Mouse (Mus musculus) kidney, adult 11 months (tissue): ENCODE data around the gene Kmt2a.
A peak's percentile ranks its signal among the peaks of the same experiment; 100 is the strongest.
"Not testable (repeated sequence)": the region's sequence is repeated elsewhere in the genome, so short reads cannot be mapped to it uniquely, and the experiment has no call there.

Experiments
- DNase-seq: peaks from one replicate; pipeline ENCODE4 v3.0.0; 2022

Gene Kmt2a

DNA sequence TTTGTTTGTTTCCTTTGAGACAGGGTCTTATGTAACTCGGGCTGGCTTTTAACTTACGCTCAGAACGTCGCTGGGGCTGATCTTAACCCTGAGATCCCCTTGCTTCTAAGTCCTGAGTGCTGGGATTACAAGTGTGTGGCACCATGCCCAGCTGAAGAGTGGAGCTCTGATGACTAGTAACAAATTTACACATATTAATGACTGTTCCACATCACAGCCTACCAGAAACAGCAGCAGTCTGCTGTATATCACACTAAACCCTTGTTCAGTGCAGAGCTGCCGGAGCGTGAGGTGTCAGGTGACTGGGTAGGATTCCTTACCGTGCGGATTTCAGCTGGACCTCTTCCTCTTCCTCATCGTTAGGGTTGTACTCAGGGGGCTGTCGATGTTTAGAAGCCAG, 70.8 kb downstream of the Kmt2a start:
- peak; percentile 49 for DNase-seq

DNA sequence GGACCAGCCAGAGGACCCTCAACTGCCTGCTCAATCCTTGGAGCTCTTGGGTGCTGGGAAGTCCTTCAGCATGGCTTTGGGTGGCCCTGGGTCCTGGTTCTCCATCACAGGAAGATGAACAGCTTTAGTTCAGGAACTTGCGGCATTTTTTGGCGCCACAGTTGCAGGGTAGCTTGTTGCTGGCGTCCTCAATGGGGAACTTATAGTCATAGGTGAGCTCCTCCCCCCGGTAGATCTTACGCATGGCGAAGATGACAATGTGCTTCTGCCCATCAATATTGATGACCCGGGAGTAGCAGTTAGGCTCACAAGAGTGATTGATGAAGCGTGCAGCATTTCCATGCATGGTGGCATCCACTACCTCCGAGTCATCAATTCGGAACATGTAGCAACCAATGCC, 73.3 kb downstream of the Kmt2a start:
- no peak for DNase-seq

DNA sequence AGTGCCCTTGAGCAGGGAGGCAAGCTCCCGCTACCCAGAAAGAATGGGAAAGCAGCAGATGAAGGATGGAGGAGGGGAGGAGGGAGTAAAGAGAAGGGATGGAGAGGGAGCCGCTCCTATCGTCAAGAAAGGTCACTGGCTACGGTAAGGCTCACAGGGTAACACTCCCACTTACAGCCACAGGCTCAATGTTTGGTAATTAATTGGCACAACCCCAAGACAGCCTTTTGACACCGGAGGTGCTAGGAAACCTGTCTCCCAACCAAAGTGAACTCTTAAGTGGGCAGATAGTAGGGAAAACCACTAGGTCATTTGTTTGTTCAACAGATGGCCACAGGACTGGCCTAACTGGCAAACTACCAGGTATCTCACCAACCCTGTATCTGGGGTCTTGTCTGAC, 74.0 kb downstream of the Kmt2a start:
- DNase-seq, result no peak

DNA sequence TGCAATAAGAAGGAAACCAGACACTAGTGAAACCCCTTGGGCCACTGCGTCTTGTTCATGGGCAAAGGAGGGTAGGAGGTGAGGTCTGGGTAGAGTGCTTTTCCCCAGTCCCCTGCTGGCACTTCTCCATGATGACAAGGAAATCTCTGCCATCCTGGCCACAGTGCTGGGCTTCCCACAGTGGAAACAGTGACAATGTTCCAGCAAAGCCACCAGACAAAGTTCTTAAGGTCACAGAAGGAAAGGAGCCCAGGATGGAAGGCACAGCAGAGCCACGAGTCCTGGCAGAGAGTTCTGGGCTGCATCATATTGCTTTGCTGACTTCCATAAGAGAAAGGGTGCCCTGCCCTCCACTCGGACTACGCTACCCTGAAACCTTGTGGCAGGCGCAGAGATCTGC, 75.6 kb downstream of the Kmt2a start:
- DNase-seq, result no peak

DNA sequence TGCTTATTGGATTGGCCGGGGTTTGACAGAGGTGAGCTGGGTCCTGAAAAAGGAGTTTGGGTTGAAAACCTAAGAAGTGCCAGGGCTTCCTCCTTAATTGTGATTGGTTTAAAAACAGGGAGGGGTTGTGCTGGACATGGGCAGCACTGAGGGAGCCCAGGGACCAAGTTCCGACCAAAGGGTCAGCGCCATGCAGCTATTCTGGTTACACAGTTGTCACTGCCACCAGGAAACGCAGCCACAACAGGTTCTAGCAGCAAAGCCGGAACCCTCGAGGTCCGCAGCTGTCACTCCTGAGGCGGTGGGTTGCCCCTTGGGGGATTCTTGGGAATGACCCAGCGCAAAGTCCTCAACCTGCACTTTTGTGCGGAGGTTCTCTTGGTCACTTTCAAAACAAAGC, 76.4 kb downstream of the Kmt2a start:
- peak; percentile 69 for DNase-seq

DNA sequence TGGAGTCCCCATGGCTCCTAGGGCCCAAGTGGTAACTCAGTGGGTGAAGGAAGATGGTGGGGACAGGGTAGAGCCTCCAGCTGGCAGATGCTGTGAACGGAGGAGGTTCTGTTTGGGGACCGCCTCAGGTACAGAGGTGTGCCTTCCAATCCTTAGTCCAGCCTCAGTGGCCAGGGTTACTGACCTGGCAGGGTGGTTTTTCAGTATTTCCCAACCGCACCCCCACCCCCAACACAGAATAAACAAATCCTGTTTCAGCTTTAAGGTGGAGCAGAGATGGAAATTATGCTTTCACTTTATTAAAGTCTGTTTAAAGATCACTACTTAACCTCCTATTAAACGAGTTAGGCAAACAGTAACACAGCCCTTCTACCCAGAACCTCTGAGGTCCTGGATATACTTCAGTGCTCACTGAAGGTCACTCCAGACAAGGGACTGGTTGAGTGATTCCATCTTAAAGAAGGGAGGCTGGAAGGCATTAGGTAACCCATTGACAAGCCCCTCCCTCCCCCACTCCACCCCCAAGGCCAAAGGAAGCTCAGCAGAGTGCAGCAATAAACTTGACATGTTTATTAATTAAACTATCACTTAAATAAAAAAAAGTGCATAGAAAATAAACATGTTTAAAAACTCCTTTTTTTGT, 78.2 kb downstream of the Kmt2a start, which contains the start of gene Ttc36:
TSS of gene Ttc36 (minus strand) at position 265 of the 643 bp plus-strand sequence.
- peak; percentile 88 for DNase-seq

DNA sequence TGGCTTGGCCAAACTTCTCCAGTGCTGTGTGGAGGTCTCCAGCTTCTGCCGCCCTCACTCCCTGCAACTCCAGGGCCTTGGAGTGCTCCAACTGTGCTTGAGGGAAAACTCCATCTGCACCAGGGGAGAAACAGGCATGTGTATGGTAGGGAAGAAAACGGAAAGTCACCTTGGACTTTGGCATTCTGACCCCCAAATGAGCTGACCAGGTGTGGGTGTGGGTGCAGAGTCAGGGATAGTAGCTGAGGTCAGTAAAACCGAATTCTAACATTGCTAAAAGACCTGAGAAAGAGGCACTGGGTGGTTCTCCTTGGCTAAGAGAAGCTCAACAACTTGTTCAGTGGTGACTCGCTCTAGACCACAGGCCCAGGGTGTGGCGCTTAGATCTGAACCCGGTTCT, 79.4 kb downstream of the Kmt2a start:
- peak; percentile 51 for DNase-seq

DNA sequence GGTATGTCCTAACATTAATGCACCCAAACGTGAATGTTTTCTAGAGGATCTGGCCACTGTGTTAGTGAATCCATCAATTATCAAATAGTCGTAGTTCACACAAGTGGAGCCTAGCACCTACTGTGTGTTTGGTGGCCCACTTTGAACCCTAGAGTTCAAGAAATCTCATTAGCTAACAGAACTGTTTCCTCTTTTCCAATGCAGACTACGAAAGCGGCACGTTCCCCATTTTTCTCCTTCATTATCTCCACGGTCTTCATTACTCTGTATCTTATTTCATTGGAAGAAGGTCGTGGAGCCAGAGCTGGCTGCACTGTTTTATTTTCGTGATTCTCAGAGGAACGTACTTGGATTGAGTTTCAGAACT, 81.2 kb downstream of the Kmt2a start:
- DNase-seq, result no peak

DNA sequence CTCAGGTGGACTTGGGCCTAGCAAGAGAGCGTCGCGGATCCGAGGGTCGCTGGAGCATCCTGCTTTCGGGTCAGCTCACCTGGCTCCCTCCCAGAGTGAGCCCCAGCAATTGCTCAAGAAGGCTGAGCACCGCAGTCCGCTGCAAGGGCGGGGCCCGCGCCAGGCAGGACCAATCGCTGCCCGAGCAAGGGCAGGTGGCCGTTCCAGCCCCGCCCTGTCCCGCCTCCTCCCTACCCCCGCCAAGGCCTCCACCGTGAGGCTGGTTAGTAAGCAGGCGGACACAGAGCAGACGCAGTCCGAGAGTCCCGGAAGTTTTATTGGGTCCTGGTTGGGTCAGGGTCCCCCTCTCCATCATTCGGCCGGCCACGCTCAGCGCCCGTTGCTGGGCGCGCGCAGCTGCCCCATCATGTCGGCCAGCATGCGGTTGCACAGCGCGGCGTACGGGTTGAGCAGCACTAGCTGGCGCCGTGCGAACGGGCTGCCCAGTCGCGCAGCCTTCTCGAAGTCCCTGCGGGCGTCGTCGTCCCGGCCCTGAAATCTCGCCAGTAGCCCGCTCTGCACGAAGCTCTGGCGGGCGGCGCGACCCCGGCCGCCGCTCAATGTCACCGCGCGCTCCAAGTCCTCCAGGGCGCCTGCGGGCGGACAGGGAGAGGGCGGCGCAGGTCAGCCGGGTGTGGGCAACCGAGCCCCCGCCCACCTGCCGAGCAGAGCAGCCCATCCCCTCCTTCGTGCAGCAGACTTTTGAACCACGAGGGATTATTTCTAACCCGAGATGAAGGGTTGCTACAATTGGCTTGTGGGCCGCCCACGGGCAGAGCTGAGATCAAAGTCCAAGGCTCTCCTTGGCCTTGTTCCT, 81.8 kb downstream of the Kmt2a start, which contains the start of gene Tmem25:
TSS of gene Tmem25 (minus strand) at position 206 of the 856 bp plus-strand sequence.
- DNase-seq, result peak; percentile 94

DNA sequence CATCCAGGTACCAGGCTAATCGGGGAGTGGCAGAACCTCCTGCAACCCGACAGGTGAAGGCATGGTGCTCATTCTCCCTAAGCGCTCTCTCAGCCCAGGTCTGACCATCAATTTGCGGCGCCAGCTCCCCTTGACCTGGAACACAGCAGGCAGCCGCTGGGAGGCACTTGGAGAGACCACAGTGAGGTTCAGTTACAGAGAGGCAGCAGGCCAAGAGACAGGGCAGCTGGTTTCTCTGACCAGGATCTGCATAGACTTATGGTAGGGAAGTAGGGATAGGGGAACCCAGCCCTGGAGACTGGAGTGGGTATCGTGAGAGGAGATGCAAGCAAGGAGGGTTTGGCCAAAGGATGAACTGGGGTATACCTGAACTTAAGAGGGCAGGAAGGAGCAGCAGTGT, 82.8 kb downstream of the Kmt2a start:
- DNase-seq, result no peak

DNA sequence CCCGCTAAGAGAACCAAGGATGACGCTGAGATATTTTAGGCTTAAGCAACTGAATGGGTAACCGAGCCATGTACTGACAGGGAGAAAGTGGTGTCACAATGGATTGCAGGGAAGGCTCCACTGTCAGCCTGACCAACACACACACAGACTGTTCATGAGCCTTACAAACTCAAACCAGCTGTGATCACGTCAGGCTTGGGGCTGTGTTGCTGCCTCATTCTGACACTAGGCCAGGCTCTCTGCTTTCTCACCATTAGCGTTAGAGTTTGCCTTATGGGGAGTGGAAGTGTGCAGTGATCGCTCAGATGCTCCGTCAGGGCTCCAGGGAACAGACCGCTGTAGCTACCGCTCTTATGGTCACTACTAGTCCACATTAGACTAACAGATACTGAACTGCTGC, 88.3 kb downstream of the Kmt2a start:
- DNase-seq, result no peak

DNA sequence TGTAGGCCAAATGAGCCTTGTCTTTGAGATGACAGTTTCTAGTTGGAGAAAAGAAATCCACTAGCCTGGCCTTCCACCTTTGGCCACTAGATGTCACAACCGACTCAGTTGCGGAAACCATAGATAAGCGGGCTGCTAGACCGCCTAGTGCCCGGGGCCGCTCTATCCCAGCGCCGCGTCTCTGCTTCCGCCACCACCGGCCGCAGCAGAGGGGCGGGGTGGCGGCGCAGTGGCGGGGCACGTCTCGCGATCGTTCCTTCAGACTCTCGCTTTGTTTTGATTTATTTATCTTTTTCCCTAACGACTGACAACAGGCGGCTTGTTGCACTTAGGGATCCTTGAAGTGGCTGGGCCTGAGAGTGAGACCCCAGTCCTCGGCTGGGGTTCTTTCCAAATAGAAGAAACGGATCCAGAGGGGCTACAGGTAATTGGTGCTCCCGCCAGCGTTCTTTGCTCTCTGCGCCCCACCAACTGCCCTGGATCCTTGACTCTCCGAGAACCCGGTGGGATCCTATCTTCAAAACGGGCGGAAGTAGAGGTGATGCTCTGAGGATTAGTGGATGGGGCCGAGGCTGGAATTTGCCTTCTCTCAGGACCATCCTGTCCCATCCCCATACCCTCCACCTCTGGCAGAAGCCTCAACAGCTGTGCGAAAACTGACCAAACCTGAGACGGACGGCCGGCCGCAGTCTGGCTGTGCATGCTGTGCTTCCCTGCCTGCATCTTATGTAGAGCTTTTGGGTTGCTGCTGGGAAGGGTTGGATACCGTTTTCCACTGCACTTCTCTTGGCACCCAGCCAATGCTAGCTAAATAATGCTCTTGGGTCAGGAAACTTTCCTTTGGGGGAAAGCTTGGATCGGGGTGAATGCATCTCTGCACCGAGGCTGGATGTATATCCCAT, 108.1 kb downstream of the Kmt2a start:
- DNase-seq, result peak; percentile 94

DNA sequence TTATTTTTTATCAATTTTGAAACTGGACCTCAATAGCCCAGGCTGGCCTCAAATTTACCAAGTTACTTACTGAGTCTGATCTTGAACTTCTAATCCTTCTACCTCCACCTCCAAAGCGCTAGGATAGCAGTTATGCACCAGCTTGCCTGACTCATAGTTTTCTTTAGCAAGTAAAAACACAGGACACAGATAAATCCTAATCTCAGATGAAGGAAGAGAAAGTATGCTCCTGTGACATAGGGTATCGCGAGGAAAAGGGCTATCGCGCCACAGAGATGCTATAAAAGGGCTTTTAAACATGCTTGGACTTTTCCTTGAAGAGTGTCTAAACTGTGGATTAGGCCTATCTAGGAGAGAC, 108.7 kb downstream of the Kmt2a start:
- DNase-seq, result no peak

DNA sequence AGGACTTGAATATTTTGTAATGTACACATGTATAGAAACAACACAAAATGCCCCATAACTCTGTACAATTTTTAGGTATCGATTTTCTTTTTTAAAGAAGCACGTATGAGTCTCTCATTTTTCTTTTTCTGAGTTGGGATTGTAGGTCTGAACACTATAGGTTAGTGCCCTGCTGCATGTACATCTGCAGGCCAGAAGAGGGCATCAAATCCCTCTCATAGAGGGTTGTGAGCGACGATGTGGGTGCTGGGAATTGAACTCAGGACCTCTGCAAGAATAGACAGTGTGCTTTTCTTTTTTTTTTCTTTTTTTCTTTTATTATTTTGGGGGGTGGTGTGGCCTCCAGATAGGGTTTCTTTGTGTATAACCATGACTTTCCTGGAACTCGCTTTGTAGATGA, 109.7 kb downstream of the Kmt2a start:
- no peak for DNase-seq

DNA sequence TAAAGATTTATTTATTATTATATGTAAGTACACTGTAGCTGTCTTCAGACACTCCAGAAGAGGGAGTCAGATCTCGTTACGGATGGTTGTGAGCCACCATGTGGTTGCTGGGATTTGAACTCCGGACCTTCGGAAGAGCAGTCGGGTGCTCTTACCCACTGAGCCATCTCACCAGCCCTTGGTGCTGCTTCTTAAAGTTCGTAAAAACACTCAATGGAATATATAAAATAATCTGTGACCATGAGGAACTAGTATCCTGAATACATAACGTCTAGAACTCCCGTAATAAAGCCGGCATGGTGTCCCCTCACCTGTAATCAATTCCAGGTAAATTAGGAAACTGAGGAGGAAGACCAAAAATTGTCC, 113.1 kb downstream of the Kmt2a start:
- not testable (repeated sequence) for DNase-seq

DNA sequence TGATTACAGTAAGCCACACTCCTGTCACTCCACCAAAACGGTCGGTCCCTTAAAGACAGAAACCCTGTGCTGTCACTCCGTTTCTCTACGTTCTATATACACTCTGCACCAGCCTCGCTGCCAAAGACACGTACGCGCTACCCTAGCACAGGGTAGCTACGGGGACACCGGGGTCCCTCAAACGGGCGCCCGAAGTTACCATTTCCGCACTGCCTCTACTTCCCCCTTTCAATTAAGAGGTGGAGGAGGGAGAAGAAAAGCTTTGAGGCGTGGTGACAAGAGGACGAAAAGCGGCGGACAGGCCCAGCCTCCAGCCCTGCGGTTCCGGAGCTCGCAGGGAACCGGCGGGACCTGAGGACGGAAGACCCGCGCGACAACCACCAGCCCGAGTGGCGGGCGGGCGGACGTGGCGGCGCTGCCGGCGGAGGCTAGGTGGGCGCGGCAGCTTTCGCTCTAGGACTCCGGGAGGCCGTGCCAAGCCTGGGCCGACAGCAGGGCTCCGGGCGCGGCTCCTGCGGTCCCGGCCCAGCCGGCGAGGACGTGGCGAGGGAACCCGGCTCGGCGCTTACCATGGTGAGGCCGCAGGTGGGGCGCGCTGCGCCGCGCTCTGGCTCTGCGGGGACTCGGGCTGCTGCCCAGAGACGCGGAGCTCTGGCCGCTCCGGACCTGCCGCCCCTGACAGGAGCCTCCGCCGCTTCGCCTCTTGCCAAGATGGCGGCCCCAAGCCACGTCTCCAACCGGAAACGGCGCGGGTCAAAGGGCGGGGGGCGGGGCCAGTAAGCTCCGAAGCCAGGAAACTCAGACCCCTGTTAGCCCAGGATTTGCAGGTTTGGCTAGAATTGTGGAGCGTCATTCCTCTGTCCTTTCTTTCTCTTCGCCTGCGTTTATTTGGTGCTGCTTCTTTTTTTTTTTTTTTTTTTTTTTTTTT, 113.7 kb downstream of the Kmt2a start, which contains the start of the genes Arcn1 and Ift46:
TSS of gene Arcn1 (minus strand) at position 745 of the 928 bp plus-strand sequence.
TSS of gene Ift46 (plus strand) at position 808 of the 928 bp plus-strand sequence.
- DNase-seq, result peak; percentile 79

DNA sequence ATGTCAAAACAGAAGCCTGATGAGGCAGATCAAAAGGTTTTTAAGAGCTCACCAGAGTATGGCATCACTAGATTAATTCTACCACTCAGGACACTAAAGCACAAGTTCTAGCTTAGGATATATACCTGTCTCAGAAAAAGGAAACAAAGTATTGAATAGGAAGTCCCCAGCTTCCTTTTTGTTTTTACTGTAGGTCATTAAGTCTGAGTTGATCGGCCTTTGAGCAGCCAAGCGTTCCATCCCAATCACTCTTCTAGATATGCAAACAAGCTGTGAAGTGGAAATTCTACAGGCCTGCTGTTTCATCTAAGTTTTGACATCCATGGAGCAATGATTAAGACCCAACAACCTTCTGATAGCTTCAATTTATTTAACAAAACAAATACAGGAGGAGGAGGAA, 120.2 kb downstream of the Kmt2a start:
- no peak for DNase-seq
